Mouse (Mus musculus) ZHBTc4 (cell line): ENCODE measurements around the gene Clstn2.
A peak's percentile ranks its signal among the peaks of the same experiment; 100 is the strongest.

ENCODE experiments used
- DNase-seq: peaks from one replicate; pipeline ENCODE4 v3.0.0-alpha.2; 2011; ENCODE audit warnings: low read depth, low spot score

The Clstn2 gene

DNA sequence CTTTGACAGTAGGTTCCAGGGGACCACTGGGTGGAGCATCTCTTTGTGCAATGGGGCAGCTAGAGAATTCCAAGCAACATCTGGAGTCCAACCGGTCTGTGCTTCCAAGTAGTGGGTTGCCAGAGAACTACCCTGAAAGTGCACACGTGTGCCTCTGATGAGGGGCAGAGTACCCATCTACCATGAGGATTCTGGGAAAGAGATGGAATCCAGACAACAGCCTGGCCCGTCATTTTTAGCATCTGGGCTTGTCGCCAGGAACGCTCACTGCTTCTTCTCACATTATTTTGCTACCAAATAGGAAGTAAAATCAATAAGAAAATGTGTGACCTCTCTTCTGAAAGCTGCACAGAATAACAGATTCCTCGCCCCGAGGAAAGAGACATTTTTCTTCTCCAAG lies 462.1 kb downstream of the Clstn2 start:
- DNase-seq = no peak

DNA sequence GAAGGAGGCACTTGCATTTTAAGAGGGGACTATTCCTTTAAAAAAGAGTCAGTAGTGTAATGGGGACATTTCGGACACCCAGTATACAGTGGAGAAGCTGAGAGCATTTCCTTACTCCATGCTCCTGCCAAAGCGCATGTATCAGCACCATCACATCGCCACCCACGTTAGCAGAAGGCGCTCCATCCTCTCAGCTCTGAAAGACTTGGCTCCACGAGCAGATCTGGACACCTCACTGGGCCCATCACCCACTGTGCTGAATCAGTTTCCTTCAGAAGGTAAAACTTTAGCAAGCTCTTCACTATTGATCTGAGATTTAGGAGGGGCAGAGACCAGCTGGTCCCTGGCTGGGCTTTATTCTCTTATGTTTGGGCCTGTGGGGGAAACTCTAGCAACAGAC lies 469.9 kb downstream of the Clstn2 start:
- DNase-seq = no peak

DNA sequence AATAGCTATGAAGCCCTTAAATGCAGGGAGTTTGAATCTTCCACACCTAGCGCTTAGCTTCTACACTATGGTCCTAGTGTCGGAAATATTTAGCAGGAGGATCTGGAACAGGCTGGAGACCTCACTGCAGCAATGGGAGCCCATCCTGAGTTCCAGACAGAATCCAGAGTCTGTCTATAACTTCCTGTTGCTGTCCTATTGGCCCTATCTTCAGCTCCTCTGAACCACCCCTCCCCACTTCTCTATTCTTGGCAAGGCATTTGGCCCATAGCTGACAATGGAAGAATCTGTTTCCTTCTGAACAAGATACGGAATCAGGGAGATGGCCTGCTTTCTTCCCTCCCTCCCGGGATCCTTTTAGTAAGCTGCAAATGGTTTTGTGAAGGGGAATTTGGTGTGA lies 488.6 kb downstream of the Clstn2 start:
- DNase-seq = no peak

DNA sequence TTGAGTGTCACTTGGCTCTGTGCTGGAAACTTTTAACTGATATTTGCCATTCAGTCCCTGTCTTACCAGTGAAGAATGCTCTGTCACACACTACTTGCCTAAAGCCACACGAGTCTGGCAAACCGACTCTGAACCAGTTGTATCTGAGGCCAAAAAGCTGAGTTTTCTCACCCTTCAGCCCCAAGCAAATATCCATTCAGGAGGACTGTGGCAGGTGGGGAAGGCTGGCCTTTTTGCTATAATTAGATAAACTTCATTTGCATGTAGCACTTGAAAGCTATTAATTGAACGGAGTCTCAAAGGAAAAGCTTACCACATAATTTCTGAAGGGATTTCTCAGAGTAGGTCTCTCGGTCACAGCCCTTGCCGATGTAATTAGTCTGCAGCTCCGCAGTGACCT lies 491.6 kb downstream of the Clstn2 start:
- DNase-seq = no peak

DNA sequence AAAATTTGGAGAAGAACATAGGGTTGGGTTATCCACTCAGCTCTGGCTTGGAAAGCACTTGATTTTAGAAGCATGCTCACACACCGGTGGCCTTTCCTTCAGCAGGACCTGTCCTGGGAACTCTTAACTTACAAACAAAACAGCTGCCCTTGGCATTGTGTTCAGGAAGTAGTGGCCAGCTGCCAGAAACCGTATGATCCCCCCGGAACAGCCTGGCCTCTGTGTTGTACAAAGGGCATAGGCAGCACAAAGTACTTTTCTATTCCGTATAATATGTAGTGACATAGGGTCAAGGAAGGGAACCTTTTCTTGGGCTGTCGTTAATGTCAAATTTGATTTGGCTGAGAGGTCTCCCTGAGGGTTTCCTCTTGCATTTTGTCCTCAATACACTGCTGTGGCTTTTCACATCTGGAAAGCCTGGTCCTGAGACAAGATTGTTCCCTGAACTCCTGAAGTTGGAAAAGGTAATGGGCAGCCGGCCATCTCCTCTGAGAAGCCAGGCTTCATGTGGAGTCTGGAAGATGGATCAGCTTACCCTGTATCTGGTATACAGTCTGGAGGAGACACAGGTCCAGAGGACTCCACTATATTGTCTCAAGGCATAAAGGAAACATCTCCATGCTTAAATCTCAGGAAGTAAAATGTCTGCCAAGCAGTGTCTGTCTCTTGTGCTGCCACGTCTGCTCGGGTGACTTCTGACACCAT lies 494.8 kb downstream of the Clstn2 start:
- no peak for DNase-seq

DNA sequence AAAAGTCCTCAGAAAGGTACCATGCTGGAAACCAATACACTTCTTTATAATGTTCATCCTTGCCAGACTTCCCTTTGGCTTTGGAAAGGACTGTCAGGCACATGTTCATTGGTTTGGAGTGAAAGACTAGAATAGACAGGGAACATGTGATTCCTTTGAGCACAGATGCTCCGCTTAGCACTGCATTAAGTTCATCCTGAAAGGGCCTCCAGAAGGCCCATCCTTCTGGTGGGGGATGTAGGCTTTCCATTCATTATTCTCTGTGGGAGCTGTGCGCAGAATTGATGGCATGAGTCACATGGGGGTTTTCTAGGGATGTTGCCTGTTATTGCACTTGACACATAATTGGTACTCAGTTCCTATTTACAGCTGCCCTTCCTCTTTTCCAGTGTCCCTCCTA lies 498.8 kb downstream of the Clstn2 start:
- no peak for DNase-seq

DNA sequence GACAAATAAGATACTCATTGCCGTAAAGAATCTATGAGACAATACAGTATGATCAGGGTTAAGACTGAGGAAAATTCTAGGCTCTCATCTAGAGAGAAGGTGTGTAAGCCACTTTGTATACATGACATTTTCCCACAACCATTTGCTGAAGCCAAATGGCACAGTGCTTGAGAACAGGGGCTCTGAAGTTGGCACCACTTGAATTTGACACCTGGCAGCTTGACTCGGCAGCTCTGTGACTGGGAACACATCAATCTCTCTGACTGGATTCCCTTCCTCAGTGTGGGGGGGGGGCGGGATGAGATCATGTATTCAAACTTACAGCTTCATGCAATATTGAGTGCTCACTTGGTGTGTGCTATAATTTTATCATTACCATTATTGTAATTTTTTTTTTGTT lies 499.7 kb downstream of the Clstn2 start:
- no peak for DNase-seq

DNA sequence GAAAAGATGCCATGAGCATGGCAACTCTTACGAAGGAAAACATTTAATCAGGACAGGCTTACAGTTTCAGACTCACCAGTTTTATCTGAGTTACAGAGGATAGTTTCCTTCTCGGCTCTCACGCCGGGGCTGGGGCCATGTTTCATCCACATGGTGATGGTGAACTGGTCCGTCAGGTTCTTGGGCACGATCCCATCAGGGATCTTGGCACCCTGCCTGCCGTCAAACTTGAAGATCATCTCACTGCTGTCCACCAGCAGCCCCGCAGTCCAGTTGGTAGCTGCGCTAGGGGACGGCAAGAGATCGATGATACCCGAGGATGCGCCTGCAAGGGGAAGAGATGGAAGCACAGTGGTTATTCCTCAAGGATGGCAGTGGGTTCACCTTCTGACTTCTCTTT lies 500.4 kb downstream of the Clstn2 start:
- DNase-seq = no peak

DNA sequence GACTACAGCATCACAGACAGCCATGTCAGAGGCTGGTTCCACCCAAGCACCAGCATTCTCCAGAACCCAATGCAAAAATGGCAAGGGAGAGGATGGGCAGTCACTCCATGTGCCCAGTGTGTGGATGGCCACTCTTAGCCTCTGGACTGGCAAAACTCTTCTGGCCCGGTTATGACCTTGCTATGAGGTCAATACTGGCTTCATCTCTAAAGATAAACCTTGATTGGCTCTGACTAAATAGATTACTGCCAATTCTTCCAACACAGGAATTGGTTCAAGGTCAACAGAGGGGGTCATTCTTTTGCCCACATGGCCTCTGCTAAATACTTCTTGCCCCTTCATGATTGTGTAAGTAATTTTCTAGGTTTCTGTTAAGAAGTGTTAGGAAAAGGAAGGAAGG lies 505.1 kb downstream of the Clstn2 start:
- DNase-seq = no peak

DNA sequence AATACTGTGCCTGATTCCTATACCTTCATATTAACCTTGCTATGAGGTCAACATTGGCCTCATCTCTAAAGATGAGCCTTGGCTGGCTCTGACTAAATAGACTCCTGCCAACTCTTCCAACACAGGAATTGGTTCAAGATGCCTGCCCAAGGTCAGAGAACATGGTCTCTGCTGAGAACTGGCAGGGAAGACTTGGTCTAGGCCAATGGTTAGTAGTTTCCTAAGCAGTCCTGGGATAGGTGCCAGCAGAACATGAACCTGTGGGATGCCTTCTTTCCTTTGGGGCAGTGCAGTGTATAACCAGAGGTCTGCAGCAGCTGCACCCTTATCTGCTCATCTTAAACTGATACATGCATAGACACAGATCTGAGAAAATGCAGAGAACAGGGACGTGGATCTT lies 505.7 kb downstream of the Clstn2 start:
- DNase-seq = no peak

DNA sequence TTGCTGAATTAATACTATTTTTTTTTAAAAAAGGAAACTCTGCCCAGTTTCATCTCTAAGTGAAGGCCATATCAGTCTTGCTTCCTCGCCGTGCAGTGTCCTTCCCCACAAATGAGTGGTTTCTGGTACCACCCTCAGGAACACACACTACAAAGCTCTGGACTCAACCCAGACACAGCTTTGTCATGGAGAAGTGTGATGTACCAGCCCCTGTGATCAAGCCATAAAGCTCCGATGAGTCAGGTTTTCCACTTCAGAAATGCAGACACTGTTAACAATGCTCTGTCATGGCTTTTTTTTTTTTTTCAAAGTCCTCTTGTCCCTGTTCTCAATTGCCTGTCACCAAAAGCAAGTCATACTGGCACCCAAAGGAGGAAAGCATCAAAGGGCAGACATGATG lies 507.4 kb downstream of the Clstn2 start:
- DNase-seq = no peak

DNA sequence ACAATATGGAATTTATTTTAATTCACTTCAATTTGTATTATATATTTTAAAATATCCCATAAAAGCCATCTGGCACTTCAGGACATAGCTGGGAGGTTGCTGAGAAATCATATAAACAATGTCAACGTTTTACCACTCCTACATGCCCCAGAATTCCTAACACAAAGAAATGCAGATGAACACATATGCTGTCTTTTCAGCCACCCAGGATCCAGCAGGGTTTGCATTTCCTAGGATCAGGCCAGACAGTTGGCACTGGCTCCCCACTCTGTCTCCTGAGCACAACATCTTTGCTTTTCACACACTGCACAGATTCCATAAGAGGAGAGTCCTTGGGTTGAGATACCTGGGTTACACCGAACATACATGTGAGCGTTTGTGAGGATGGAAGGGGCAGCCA lies 508.1 kb downstream of the Clstn2 start:
- DNase-seq = no peak

DNA sequence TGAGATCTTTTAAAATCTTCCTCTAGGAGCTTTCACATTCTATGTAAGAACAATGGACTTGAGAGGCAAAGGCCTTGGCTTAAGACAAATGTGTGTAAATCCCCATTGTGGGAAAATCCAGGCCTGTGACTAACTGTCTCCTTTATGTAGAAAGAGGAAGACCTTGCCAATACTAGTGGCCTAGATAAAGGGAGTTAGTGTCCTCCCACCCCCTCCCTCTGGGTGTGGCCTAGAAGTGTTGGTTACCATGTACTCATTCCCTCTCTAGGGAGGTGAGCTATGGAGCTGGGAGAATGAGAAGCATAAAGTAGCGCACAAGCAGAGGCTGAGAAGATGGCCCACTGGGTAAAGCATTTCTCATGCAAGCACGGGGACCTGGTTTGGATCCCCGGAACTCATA lies 512.2 kb downstream of the Clstn2 start:
- peak; percentile 2 for DNase-seq

DNA sequence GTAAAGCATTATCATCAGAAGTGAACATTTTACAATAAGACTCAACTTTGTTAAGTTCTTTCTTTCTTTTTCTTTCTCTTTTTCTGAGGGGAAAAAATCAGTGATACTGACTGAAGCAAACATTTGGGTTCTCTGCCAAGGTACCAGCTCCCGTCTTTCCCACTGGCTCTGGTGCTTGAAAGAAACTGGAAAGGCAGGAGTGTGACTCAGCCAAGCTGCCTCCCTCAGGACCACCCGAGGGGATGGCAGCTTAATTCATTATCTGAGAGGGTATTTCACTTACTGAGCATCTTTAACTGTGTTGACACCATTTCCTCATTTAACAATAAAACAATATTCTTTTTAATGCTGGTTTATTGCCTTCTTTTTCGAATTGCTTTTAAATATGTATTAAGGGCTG lies 516.0 kb downstream of the Clstn2 start:
- DNase-seq = no peak

DNA sequence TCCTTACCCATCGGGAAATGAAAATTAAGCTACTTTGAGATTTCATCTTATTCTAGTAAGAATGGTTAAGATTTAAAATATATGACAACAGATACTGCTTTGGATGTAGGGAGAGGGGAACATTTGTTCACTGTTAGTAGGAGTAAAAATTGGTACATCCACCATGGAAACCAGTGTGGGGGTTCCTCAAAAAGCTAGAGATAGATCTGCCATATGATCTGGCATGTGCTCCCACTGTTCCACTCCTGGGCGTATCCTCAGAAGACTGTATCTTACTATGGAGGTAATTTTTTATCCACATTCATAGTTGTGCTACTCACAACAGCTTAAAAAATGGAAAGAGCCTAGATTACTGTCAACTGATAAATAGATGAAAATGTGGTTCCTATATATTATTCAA lies 518.3 kb downstream of the Clstn2 start:
- DNase-seq = no peak

DNA sequence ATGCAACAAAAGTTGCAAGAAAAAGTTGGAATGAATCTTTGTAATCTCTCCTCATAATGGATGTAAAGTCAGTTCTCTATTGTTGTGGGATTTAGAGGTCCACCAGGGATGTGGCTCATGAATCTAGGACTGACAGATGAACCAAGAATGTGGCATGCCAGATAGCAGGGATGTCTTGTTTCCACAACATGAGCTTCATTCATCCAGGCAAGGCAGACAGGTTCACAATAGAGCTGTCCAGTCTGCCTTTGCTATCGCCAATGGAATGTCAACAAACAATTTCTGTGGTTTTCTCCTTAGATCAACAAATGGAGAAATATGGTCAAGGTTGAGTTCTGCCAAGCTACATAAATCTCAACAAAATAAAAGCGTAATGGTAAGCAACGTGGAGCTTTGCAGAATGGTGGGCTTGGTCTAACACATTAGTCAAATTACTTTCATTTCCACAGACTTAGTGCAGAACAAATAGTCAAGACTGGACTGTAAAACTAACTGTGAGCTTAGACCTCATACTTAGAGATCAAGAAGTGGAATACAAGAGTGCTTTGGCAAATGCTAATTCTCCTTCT lies 520.6 kb downstream of the Clstn2 start:
- DNase-seq = no peak

DNA sequence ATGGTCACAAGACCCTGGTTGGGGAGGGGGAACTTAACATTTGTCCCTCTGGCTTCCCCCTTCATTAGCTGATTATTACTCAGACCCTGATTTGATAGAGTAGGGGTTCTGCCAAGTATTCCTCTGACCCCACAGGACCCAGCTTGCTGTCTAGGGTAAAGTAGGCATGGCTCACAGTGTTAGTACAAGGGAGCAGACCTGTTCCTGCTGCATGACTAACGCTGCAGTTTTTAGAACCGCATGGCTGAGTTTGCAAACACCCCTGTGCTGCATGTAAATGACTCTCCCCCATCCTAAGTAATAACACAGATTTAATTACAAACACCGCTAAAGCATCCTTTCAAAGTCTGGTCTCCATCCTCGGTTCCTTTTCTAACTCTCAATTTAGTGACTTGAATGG lies 531.6 kb downstream of the Clstn2 start:
- no peak for DNase-seq

DNA sequence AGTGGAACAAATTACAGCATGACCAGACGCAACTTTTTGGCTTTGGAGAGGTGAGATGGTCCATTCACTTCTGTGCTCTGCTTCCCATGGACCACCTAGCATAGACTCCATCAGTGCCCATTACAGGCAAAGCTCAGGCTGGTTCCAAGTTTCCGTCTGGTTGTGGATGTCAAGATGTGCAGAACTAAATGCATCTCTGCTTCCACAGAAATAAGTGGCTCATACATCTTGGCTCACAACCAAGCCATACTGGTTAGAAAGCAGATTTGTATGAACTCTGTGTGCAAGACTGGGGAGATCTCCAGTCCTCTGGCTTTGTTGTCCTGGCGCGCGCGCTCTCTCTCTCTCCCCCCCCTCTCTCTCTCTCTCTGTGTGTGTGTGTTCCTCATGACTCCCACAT lies 537.9 kb downstream of the Clstn2 start:
- DNase-seq = no peak

DNA sequence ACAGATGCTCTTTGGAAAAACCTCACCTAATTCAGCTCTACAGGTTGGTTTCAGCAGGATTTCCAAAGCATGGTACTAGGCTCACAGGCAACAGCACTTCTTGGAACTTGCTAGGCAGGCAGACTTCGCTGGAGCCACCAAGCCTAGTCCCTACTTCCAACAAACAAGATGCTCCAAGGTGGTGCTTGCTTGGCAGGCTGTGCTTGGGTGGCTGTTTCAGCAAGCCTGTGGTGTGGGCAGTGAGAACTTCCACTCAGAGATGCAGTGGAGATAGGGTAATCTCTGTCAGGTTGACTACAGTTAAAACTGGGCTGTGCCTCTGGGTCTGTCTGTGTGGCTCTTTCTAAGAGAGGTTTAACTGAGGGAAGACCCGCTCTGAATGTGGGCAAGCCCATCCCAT lies 541.4 kb downstream of the Clstn2 start:
- no peak for DNase-seq

DNA sequence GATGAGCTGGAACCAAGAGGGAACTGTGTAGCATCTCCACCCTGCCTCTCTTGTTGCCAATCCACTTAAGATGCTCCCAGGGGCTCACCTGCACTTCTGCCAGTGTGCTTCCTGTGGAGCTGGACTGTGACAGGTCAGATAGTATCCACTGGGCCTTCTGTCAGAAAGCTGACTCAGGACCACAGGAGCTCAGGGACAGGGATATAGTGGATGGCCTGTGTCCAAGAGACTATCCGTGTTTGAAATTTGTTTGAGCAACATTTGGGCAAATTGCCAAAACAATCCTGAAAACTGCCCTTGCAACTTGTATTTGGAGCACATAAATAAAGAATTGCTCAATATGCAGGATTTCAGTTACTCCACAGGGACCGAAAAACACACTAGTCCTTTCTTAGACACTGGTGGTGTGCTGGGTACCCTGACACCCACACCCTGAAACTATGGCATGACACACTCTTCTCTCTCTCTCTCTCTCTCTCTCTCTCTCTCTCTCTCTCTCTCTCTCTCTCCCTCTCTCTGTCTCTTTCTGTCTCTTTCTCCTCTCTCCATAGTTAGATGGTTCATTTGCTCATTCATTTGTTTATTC lies 542.3 kb downstream of the Clstn2 start:
- no peak for DNase-seq

DNA sequence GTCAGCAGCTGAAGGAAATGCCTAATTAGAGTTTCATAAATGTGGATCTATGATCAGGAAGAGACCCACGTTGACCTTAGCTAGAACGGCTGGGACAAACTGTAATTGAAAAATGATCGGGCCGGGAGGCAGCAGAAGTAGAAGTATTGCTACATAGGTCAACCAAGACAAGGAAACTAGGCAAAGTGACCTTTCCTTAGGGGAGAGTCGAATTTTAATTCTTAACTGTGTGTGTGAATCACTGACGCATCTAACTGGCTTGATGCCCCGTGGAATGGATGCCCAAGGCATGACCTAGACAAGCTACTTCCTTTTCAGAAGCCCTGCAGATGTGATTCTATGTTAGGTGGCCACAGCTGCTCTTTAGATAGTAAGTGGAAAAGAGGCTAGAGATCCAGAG lies 546.2 kb downstream of the Clstn2 start:
- no peak for DNase-seq

DNA sequence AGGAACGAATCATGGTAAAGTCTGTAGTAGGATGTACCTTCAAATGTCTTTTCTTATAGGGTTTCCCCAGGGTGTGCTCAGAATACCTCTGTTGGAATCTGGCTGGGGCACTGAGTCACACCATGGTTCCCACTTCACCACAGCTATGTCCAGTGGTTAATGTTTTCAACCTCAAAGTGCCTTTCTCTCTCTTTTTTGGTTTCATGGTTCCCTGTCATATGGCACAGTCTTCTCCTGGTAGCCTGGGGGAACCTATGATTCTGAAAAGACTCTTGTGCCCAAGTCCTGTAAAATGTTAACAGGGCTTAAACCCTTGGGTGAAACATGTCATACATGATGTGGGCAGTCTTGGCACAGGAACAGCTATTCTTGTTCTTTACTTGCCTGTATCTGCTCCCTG lies 551.8 kb downstream of the Clstn2 start:
- no peak for DNase-seq

DNA sequence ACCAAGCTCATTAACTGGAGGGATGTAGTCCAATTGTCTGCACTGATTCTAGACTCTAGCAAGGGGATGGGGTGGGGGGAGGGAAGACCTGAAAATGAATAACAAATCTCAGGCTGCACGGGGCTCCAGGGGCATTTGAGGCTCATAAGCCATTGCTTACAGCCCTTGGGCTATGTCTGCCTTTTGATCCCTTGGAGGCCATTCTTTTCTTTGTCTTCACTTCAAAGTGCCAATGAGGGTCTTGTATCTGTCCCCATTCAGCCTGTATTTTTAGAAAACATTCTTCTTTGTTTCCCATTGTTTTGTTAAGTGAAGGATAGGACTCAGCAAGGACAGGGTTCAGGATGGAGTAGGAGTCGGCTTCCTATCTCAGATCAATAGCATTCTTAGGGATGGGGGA lies 556.0 kb downstream of the Clstn2 start:
- peak; percentile 93 for DNase-seq

DNA sequence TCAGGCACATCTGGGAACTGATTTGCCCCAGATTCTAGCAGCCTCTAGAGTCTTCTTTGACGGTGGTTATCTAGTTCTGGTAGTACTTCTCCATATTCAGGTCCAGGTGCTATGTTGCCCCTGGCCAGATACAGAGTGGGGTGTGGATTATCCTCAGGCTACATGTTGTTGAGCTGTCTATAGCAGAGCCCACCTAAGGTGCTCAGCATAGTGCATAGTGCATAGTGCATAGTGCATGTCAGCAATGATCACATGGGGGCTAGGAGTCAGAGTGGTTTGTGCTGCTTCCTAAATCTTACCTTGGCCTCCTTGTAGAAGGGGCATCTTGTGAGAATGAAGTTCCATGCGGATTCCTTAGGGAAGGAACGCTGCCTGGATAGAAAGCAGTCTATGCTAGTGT lies 556.5 kb downstream of the Clstn2 start:
- DNase-seq = peak; percentile 19
